Mouse (Mus musculus): Measurements from ENCODE around the gene Fam45a.

Fam45a gene

GRCm38 (mm10) chr19:60811098-60812035 lies at the start of gene Fam45a:
Fam45a (plus strand) TSS chr19:60811585.
- peak; percentile 76 to 91 for DNase-seq (ENCODE audit: low spot score in 2 of 2)

GRCm38 (mm10) chr19:60773366-60773765 lies 38.0 kb upstream of the Fam45a start:
- DNase-seq (ENCODE audit: low spot score in 2 of 2), result no peak

GRCm38 (mm10) chr19:60782034-60782433 lies 29.4 kb upstream of the Fam45a start:
- DNase-seq (ENCODE audit: low spot score in 2 of 2), result no peak

GRCm38 (mm10) chr19:60784712-60785111 lies 26.7 kb upstream of the Fam45a start:
- DNase-seq (ENCODE audit: low spot score in 2 of 2), result no peak

- no peak for DNase-seq (ENCODE audit: low spot score in 2 of 2)
Observed at GRCm38 (mm10) chr19:60787465-60788150, 23.8 kb upstream of the Fam45a start.

DNA sequence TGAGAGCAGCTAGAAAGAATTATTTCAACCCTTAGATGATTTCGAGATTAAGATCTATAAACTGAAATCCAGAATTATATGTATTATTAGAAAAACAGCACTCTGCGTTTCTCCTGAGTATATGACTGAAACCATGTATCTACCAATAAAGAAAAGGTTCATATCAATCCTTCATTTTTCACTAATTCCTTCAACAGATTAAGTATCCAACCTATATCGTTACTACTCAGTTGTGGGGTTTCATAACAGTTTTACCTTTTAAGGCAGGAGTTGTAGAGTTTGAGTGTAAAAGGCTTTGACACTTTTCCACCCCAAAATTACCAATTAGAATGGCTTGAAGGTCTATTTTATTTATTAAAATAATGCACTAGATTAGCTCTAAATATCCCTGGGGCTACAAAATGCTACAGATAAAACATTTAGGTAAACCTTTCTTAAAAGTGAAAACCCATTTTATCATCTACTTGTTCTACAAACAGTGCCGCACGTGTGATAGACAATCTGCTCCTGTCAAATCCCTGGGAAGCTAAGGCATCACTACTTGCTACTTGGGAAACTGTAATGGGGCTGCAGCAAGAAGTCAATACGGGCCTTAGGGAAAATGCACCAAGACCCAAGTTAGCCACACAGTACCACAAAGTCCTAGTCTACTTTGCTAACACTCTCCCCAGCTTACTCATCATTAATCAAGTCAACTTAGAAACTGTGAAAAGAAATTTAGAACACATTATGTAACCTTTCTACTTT lies 23.0 kb upstream of the Fam45a start:
- DNase-seq (ENCODE audit: low spot score in 2 of 2), result no peak

GRCm38 (mm10) chr19:60789452-60789851 lies 21.9 kb upstream of the Fam45a start:
- no peak for DNase-seq (ENCODE audit: low spot score in 2 of 2)

DNA sequence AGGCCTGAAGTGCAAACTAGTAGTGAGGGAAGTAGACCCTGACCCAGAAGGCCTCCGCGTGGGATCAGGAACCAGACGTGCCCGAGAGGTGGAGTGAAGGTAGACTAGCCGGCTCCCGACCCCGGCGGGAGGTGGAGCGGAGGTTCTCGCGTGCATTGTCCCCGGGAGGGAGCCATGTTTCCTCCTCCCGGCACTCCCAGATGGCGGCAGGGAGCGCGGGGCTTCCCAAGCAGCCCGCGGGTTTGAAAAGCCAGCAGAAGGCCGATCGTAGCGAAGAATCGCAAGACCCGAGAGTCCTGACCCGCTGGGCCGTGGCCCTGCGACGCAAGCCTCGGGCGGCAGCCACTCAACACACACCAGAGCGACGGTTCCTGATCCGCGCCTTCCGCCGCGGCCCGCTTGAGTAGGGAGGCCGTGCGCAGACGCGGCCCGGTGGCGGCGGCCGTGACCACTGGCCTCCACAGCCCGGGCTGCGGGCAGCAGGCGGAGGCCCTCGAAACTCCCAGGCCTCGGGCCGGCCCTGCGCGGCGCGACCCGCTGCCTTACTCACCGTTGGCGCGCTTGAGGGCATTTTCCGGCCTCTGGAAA lies 21.4 kb upstream of the Fam45a start:
- DNase-seq (ENCODE audit: low spot score in 2 of 2), result peak; percentile 8 to 28

- DNase-seq (ENCODE audit: low spot score in 2 of 2), result peak; percentile 80 to 93
Observed at GRCm38 (mm10) chr19:60790551-60791161, 20.7 kb upstream of the Fam45a start, which contains the start of gene Eif3a. Eif3a (minus strand) TSS chr19:60790658.

GRCm38 (mm10) chr19:60791164-60791563 lies 20.2 kb upstream of the Fam45a start:
- no peak for DNase-seq (ENCODE audit: low spot score in 2 of 2)

DNA sequence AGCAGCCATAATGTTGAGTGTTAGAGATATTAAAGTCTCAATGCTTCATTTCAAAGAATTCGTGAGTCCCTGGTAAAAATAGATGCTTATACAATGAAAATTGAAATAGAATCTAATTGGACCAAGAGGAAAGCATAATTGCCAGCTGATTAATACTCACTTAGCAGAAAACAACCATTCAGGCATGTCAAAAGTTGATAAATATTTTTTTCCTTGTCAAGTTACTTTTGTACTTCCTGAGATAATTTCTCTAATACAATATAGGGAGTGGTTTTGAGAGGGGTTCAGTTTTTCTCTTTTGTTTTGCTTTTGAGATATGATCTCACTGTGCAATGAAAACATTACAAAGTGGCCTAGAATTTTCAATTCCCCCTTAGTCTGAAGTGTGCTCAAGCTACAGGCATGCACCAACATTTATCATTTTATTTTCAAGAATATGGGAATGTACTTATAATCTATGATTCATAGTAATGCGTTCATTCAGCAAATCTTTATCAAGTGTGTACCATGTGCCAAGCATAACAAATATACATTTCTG lies 18.1 kb upstream of the Fam45a start:
- no peak for DNase-seq (ENCODE audit: low spot score in 2 of 2)

GRCm38 (mm10) chr19:60795244-60795643 lies 16.1 kb upstream of the Fam45a start:
- DNase-seq (ENCODE audit: low spot score in 2 of 2), result no peak

GRCm38 (mm10) chr19:60797415-60797814 lies 14.0 kb upstream of the Fam45a start:
- no peak for DNase-seq (ENCODE audit: low spot score in 2 of 2)

DNA sequence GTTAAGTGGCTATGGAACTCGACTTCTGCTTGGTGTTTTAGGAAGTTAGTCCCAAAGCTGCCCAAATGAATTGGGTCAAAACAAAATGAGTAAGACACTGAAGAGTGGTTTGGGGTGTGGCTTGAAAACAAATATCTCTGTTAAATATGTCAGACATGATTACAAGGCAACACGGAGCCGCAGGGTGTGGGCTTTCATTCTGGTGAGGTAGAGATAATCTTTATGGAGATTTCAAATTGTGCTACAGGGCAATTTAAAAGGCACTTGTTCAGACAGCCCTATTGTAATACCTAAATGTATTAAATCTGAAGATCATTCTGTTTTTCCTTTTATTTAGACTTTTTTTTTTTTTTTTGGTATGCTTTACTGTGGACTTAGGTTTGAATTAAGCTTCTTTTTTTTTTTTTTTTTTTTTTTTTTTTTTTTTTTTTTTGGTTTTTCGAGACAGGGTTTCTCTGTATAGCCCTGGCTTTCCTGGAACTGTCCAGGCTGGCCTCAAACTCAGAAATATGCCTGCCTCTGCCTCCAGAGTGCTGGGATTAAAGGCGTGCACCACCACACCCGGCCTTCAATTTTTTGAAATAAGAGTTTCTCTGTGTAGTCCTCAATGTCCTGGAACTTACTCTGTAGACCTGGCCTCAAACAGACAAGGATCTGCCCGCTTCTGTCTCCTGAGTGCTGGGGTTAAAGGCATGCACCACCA lies 11.4 kb upstream of the Fam45a start:
- no peak for DNase-seq (ENCODE audit: low spot score in 2 of 2)

GRCm38 (mm10) chr19:60804903-60805302 lies 6.5 kb upstream of the Fam45a start:
- no peak for DNase-seq (ENCODE audit: low spot score in 2 of 2)

DNA sequence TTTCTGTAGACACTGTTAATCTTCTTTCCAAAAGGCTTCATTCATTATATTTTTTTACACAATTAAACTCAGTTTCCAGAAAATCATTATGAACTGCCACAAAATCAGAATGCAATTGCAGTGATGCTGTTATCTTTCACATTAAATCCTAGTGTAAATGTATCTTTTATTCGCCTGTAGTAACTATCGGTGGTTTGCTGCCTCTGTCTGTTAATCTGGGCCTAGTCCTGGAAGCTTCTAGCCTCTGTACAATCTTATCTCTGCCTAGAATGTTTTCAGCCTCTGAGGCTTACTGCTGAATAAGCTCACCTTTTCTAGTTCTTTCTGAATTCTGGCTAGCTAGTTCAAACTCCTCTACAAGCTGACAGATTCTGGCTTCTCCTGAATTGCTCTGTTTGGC lies 1.5 kb upstream of the Fam45a start:
- no peak for DNase-seq (ENCODE audit: low spot score in 2 of 2)

GRCm38 (mm10) chr19:60812036-60812389 lies 628 bp downstream of the Fam45a start:
- no peak for DNase-seq (ENCODE audit: low spot score in 2 of 2)

DNA sequence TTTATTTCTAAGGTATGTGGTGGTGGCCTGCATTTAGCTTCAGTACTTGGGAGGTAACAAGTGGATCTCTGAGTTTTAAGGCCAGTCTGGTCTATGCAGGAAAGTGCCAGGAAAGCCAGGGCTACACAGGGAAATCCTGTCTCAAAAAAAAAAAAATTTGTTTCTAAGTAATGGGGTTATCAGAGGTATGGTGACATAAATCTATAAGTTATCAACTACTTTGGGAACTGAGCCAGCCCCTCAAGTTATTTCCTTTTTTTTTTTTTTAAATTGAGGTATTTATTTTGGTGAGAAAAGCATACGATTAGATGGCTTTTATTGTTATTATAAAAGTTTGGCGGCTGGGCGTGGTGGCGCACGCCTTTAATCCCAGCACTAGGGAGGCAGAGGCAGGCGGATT lies 1.7 kb downstream of the Fam45a start:
- DNase-seq (ENCODE audit: low spot score in 2 of 2), result no peak

GRCm38 (mm10) chr19:60818677-60819076 lies 7.3 kb downstream of the Fam45a start:
- no peak for DNase-seq (ENCODE audit: low spot score in 2 of 2)

GRCm38 (mm10) chr19:60837747-60838146 lies 26.4 kb downstream of the Fam45a start:
- peak in 1 of 2 experiments; percentile 52 for DNase-seq (ENCODE audit: low spot score in 2 of 2)
